13 mouse cellular contexts compared by ENCODE assay signal in the genomic region with DNA sequence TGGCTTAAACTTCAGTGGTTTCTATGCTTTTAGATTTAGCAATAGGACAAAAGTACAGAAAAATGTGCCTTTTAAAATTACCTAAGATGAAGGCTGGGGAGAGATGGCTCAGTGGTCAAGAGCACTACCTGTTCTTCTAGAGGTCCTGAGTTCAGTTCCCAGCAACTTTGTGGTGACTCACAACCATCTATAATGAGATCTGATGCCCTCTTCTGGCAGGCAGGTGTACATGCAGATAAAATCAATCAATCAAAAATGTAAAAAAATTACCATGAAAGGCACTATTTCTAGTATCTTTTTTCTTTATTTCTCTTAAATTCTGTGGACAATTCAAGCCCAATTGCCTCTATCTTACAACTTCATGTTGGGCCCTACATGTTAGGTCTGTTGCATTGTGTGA. TPM values are rescaled to one million over a fixed set of nuclear protein-coding genes. Genes with fewer than 3 reads are reported as not detected.
"Had no signal": no experiment of that assay in that cellular context is flagged by ENCODE, and none has a peak within 500 bp of the region (broad histone marks: within the 10 kb centered on the region; RNA-seq: fewer than 3 reads in every experiment).

No protein-coding gene starts in this region.

- H3K36me3 ChIP-seq: kidney, embryonic 15.5 days; limb, embryonic 10.5 days; liver, embryonic 13.5 days; midbrain, embryonic 13.5 days; neural tube, embryonic 12.5 days had no signal

- H3K4me2 ChIP-seq: kidney, embryonic 15.5 days; liver, embryonic 13.5 days; midbrain, embryonic 13.5 days; neural tube, embryonic 12.5 days had no signal

- H3K27ac ChIP-seq: kidney, embryonic 15.5 days; limb, embryonic 10.5 days; liver, embryonic 13.5 days; midbrain, embryonic 13.5 days; neural tube, embryonic 12.5 days had no signal

- H3K9me3 ChIP-seq: kidney, embryonic 15.5 days; limb, embryonic 10.5 days; liver, embryonic 13.5 days; midbrain, embryonic 13.5 days; neural tube, embryonic 12.5 days had no signal

- H3K9ac ChIP-seq: kidney, embryonic 15.5 days; liver, embryonic 13.5 days; liver, postnatal 0 days; midbrain, embryonic 13.5 days; neural tube, embryonic 12.5 days had no signal

- H3K4me1 ChIP-seq: midbrain, embryonic 13.5 days; neural tube, embryonic 12.5 days had no signal

- H3K27me3 ChIP-seq: kidney, embryonic 15.5 days; liver, embryonic 13.5 days; midbrain, embryonic 13.5 days; neural tube, embryonic 12.5 days had no signal

- ATAC-seq: liver, postnatal 0 days; midbrain, embryonic 13.5 days had no signal

- DNase-seq: kidney, adult 2 months; kidney, postnatal 25 days; layer of hippocampus, adult 9-11 months; liver, embryonic 13.5 days; liver, postnatal 0 days; lung, postnatal 36 days; thymus, adult 2 months; thymus, postnatal 25 days had no signal

- H3K4me3 ChIP-seq: kidney, embryonic 15.5 days; limb, embryonic 10.5 days; liver, embryonic 13.5 days; midbrain, embryonic 13.5 days; neural tube, embryonic 12.5 days had no signal

RNA-seq across cellular contexts. Expression of a gene that starts 42.4 kb away (rescaled TPM):
- total RNA-seq: monocyte, adult 5-6 weeks had no signal
